Mouse (Mus musculus) forebrain, embryonic 14.5 days (tissue): ENCODE data around the gene Aldh9a1. TPM values are rescaled to one million over a fixed set of nuclear protein-coding genes. Genes with fewer than 3 reads are reported as not detected.

Experiments
- ATAC-seq: fragments of 200-750 bp; cut with Nextera tagmentation; 2 replicates; pipeline ENCODE4 v1.8.0; 2017; ENCODE audit warnings: mild to moderate bottlenecking, moderate library complexity
- DNase-seq: peaks from one replicate; pipeline ENCODE4 v3.0.0-alpha.2; 2015; ENCODE audit warnings: low spot score
- H3K27ac ChIP-seq: fragments of 300-500 bp; sonication (generic); 2 replicates; pipeline ENCODE4 v1.5.1; 2014; ENCODE audit warnings: low read depth, mild to moderate bottlenecking, control low read depth, low read length, moderate library complexity
- H3K27me3 ChIP-seq: fragments of 300-500 bp; sonication (generic); replicated peaks from 2 replicates; pipeline ENCODE4 v1.6.1; 2014; ENCODE audit warnings: low read length, control low read depth, mixed read lengths; ENCODE audit not compliant: control insufficient read depth, insufficient read depth
- H3K36me3 ChIP-seq: fragments of 300-500 bp; sonication (generic); 2 replicates; pipeline ENCODE4 v1.6.1; 2014; ENCODE audit warnings: low read length, control low read depth; ENCODE audit not compliant: control insufficient read depth, insufficient read depth
- H3K4me1 ChIP-seq: fragments of 300-500 bp; sonication (generic); 2 replicates; pipeline ENCODE4 v1.6.1; 2014; ENCODE audit warnings: antibody characterized with exemption, low read length, control low read depth; ENCODE audit not compliant: control insufficient read depth, insufficient read depth
- H3K4me2 ChIP-seq: fragments of 300-500 bp; sonication (generic); 2 replicates; pipeline ENCODE4 v1.6.1; 2014; ENCODE audit warnings: mild to moderate bottlenecking, control low read depth, low read length
- H3K4me3 ChIP-seq: fragments of 300-500 bp; sonication (generic); 2 replicates; pipeline ENCODE4 v1.5.1; 2014; ENCODE audit warnings: low read depth, low read length, control low read depth
- H3K9ac ChIP-seq: fragments of 300-500 bp; sonication (generic); 2 replicates; pipeline ENCODE4 v1.6.1; 2014; ENCODE audit warnings: mild to moderate bottlenecking, low read length, control low read depth, moderate library complexity
- H3K9me3 ChIP-seq: fragments of 300-500 bp; sonication (generic); replicated peaks from 2 replicates; pipeline ENCODE4 v1.6.1; 2016; ENCODE audit warnings: low read length, control low read depth, mixed read lengths; ENCODE audit not compliant: control insufficient read depth
- WGBS: fragments of 180-500 bp; shearing (Covaris S2); extraction: QIAGEN DNeasy Blood & Tissue Kit; methylation state at CpG from one replicate; pipeline ENCODE4 v1.1.7; 2014; 5-methylcytosine and 5-hydroxymethylcytosine counted together
- polyA plus RNA-seq: library from polyadenylated mRNA; unstranded; fragments of >200 nt; fragmentation: Nextera tagmentation; extraction: Ambion mirVana; gene quantifications from 2 replicates; pipeline ENCODE4 v1.2.1, GENCODE M21; 2014

The Aldh9a1 gene
- polyA plus RNA-seq, 1 experiment from 2014 or later, result 21.2 TPM

GRCm38 (mm10) chr1:167363322-167363721 lies 13.5 kb downstream of the Aldh9a1 start:
- ATAC-seq, result no peak
- WGBS, result 48% methylated on average over 5 of the region's 5 CpGs
- H3K4me2 ChIP-seq, result no peak overlapping the region

GRCm38 (mm10) chr1:167365808-167366207 lies 16.0 kb downstream of the Aldh9a1 start:
- Histone ChIP-seq H3K4me3 (no peak overlapping the region), H3K27me3 (no peaks in the 10 kb centered on the region), H3K9me3 (no peaks in the 10 kb centered on the region), H3K36me3 (peaks cover 9% of the 10 kb centered on the region; the same call in 1 of the 2 replicates), H3K27ac (no peak overlapping the region), H3K9ac (no peak overlapping the region), H3K4me2 (no peak overlapping the region), H3K4me1 (no peaks in the 10 kb centered on the region)
- ATAC-seq, result no peak
- WGBS, result 97% methylated on average over 7 of the region's 7 CpGs
- DNase-seq, result no peak

More at GRCm38 (mm10) chr1:167363322-167363721, 13.5 kb downstream of the Aldh9a1 start:
- Histone ChIP-seq H3K4me3 (no peak overlapping the region), H3K9ac (no peak overlapping the region), H3K4me1 (no peaks in the 10 kb centered on the region), H3K36me3 (peaks cover 11% of the 10 kb centered on the region), H3K27ac (no peak overlapping the region), H3K27me3 (no peaks in the 10 kb centered on the region), H3K9me3 (no peaks in the 10 kb centered on the region)
- DNase-seq, result no peak

DNA sequence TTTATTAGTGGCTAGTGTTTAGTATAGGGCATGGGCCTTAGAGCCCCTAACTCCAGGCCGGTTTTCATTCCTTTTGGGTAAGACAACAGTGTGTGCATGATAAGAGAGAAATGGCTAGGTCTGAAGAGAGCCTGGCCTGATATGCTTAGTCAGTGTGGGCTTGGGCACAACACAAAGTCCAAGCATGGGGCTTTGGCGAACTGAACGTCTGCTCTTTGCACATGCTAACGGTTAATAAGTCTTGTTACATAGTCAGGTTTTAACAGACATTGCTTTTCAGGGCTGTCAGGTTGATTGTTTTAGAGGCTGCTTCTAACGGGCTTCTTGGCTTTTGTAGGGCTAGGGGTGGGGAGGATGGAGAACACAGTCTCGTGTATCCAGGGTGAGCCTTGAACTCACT lies 16.8 kb downstream of the Aldh9a1 start:
- peaks cover 5% of the 10 kb centered on the region; the same call in 1 of the 2 replicates for H3K36me3 ChIP-seq
- no peak overlapping the region for H3K9ac ChIP-seq
- H3K4me2 ChIP-seq, result no peak overlapping the region
- H3K4me1 ChIP-seq, result no peaks in the 10 kb centered on the region
- H3K27ac ChIP-seq, result no peak overlapping the region
- no peak for DNase-seq
- no peak overlapping the region for H3K4me3 ChIP-seq
- ATAC-seq, result no peak
- 89% methylated on average over 6 of the region's 6 CpGs for WGBS
- no peaks in the 10 kb centered on the region for H3K27me3 ChIP-seq
- no peaks in the 10 kb centered on the region for H3K9me3 ChIP-seq

- no peaks in the 10 kb centered on the region for H3K9me3 ChIP-seq
- H3K27me3 ChIP-seq, result no peaks in the 10 kb centered on the region
- ATAC-seq, result no peak
- DNase-seq, result no peak
- 93% methylated on average over 4 of the region's 4 CpGs for WGBS
- no peak overlapping the region for H3K27ac ChIP-seq
- H3K4me2 ChIP-seq, result no peak overlapping the region
- no peak overlapping the region for H3K9ac ChIP-seq
- no peaks in the 10 kb centered on the region for H3K4me1 ChIP-seq
- H3K36me3 ChIP-seq, result 0 out of 2 replicates have a peak, but pooled peaks cover 7% of the 10 kb centered on the region
- H3K4me3 ChIP-seq, result no peak overlapping the region
Observed at GRCm38 (mm10) chr1:167368018-167368417, 18.2 kb downstream of the Aldh9a1 start.

DNA sequence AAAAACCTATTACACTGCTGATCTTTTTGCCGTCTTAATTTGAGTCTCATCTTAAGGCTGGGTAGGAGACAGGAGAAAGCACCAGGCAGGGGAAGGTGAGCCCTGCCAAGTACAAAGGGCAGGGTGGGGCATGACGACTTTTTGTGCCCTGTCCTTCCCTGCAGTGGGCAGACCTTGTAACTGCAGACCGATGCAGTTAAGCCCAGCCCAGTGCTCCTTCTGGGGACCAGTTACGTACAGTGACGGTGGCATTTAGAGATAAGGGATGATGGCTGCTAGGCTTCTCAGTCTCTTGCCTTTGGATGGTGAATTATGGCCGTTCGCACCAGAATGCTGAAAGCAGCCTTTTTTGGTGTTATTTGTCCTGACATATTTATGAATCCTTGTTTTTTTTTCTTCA lies 18.7 kb downstream of the Aldh9a1 start:
- H3K27ac ChIP-seq, result no peak overlapping the region
- WGBS, result 82% methylated on average over 7 of the region's 7 CpGs
- H3K4me1 ChIP-seq, result no peaks in the 10 kb centered on the region
- H3K4me3 ChIP-seq, result no peak overlapping the region
- H3K27me3 ChIP-seq, result no peaks in the 10 kb centered on the region
- H3K9me3 ChIP-seq, result no peaks in the 10 kb centered on the region
- no peak overlapping the region for H3K9ac ChIP-seq
- 0 out of 2 replicates have a peak, but pooled peaks cover 8% of the 10 kb centered on the region for H3K36me3 ChIP-seq
- no peak overlapping the region for H3K4me2 ChIP-seq
- ATAC-seq (no peak), DNase-seq (no peak)

DNA sequence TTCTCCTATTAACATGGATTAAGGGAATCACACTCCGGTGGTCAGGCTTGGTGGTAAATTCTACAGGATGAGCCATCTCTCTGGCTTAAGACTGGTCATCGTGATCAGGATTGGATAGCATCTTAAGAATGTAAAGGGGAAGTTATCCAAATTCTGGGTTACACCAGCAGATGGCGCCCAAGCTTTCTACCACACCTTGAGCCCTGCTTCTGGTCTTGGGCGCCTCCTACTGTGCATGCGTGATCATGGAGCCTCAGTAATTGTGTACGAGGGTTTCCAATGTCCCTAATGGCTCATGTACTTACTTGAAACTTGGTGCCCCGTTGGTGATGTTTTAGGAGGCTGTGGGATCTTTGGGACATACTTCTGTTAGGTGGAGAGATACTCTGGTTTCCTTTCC lies 20.1 kb downstream of the Aldh9a1 start:
- no peak overlapping the region for H3K4me3 ChIP-seq
- DNase-seq (peak; percentile 86), ATAC-seq (peak; percentile 66)
- no peak overlapping the region for H3K4me2 ChIP-seq
- H3K9me3 ChIP-seq, result no peaks in the 10 kb centered on the region
- no peak overlapping the region for H3K9ac ChIP-seq
- WGBS, result 12% methylated on average over 7 of the region's 7 CpGs
- H3K4me1 ChIP-seq, result peaks cover 4% of the 10 kb centered on the region; the same call in 1 of the 2 replicates
- no peaks in the 10 kb centered on the region for H3K27me3 ChIP-seq
- 0 out of 2 replicates have a peak, but pooled peaks cover 4% of the 10 kb centered on the region for H3K36me3 ChIP-seq
- H3K27ac ChIP-seq, result no peak overlapping the region

GRCm38 (mm10) chr1:167372739-167373138 lies 22.9 kb downstream of the Aldh9a1 start:
- no peak overlapping the region for H3K9ac ChIP-seq
- no peaks in the 10 kb centered on the region for H3K27me3 ChIP-seq
- WGBS, result 93% methylated on average over 7 of the region's 7 CpGs
- ATAC-seq (no peak), DNase-seq (no peak)
- no peak overlapping the region for H3K4me3 ChIP-seq
- H3K4me2 ChIP-seq, result no peak overlapping the region
- H3K4me1 ChIP-seq, result peaks cover 4% of the 10 kb centered on the region; the same call in 1 of the 2 replicates
- 0 out of 2 replicates have a peak, but pooled peaks cover 6% of the 10 kb centered on the region for H3K36me3 ChIP-seq
- no peaks in the 10 kb centered on the region for H3K9me3 ChIP-seq
- H3K27ac ChIP-seq, result no peak overlapping the region

DNA sequence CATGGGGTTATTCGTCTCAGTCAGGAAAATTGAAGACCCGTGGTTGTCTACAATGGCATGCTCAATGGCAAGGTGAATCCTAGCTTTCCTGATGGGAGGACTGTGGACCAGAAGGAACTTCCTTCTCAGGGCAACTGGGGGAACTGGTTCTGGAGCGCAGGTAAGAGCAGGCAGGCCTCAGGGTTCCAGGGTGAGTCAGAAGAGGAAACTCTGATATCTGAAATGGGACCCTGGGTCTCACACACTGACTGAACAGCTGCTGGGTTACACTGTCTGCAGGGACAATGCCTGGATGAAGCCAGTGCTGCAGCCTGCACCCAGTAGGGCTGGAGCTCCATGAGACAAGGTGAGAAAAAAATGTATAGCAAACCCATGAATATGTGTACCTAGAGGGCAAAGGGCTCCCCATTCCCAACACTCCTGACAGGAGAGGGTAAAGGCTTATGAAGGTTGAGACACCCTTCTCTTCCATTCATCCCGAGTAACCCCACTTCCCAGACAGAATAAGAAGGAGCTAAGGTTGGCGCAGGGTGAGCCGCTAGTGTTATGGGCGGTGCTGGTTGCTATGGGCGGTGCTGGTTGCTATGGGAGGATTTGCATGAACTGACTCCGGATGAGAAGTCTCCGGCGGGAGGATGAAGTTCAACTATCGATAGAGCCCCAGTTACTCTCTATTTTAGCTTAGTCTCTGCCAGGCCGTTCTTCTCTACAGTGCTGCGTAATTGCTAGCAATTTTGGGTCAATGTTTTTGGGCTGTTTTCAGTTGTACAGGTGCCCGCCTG lies 24.4 kb downstream of the Aldh9a1 start:
- 0 out of 2 replicates have a peak, but pooled peaks cover 6% of the 10 kb centered on the region for H3K36me3 ChIP-seq
- H3K4me2 ChIP-seq, result no peak overlapping the region
- H3K27me3 ChIP-seq, result no peaks in the 10 kb centered on the region
- DNase-seq (peak; percentile 43), ATAC-seq (0 out of 2 replicates have a peak, but pooled peaks have one; percentile 23)
- no peak overlapping the region for H3K9ac ChIP-seq
- 23% methylated on average over 15 of the region's 15 CpGs for WGBS
- H3K4me3 ChIP-seq, result no peak overlapping the region
- no peak overlapping the region for H3K27ac ChIP-seq
- peaks cover 8% of the 10 kb centered on the region; the same call in 1 of the 2 replicates for H3K4me1 ChIP-seq
- no peaks in the 10 kb centered on the region for H3K9me3 ChIP-seq

DNA sequence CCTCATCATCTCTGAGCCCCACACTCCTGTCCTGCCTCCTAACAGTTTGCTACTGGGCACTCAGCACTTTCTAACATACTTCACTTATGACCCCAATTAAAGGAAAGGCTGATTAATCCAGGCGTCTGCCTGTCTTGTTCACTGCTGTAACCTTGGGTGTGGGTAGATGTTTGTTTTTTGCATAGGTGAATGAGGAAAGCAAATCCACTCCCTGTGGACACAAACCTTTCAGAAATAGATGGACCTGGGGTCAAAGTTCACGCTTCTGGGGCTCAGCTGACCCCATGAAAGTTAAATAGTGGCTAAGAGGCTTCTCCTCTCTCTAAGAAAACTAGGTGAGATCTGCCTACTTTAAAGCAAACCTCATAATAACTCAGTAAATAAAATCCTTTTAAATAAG lies 25.2 kb downstream of the Aldh9a1 start:
- Histone ChIP-seq H3K4me2 (no peak overlapping the region), H3K27ac (no peak overlapping the region), H3K4me3 (no peak overlapping the region), H3K9ac (no peak overlapping the region), H3K27me3 (no peaks in the 10 kb centered on the region), H3K9me3 (no peaks in the 10 kb centered on the region), H3K4me1 (peaks cover 8% of the 10 kb centered on the region; the same call in 1 of the 2 replicates), H3K36me3 (0 out of 2 replicates have a peak, but pooled peaks cover 6% of the 10 kb centered on the region)
- ATAC-seq, result no peak
- DNase-seq, result no peak
- WGBS, result 55% methylated on average over 2 of the region's 2 CpGs
